Mouse (Mus musculus) megakaryocyte-erythroid progenitor cell, adult 5-6 weeks (primary cell): ENCODE results near the gene Gm21992. TPM values are rescaled to one million over a fixed set of nuclear protein-coding genes. Genes with fewer than 3 reads are reported as not detected.
A peak's percentile ranks its signal among the peaks of the same experiment; 100 is the strongest.

ENCODE experiments used
- ATAC-seq: replicated peaks from 2 replicates; pipeline ENCODE4 v1.8.0; 2016; ENCODE audit warnings: mild to moderate bottlenecking, inconsistent platforms; ENCODE audit not compliant: severe bottlenecking, poor library complexity, low FRiP score, low TSS enrichment
- total RNA-seq, 2 experiments: library from RNA; stranded (forward) in 1 of 2; stranded (reverse) in 1 of 2; fragments of 200-1000, 215-1000 nt in 1 of 2; fragments of >200 nt in 1 of 2; fragmentation: Nextera tagmentation in 1 of 2; gene quantifications; 2 replicates each; pipeline ENCODE4 v1.2.3; 2014 to 2017

Gm21992 gene
- total RNA-seq, 2 experiments from 2014 or later = 15.8 to 59.5 TPM

GRCm38 (mm10) chr19:4756921-4757320, 54.5 kb downstream of the Gm21992 start:
- ATAC-seq = no peak

- ATAC-seq = peak; percentile 90
These were observed 55.1 kb downstream of the Gm21992 start, which contains the start of gene Rbm4b for GRCm38 (mm10) chr19:4756193-4756911. Rbm4b (plus strand) TSS chr19:4756497.

DNA sequence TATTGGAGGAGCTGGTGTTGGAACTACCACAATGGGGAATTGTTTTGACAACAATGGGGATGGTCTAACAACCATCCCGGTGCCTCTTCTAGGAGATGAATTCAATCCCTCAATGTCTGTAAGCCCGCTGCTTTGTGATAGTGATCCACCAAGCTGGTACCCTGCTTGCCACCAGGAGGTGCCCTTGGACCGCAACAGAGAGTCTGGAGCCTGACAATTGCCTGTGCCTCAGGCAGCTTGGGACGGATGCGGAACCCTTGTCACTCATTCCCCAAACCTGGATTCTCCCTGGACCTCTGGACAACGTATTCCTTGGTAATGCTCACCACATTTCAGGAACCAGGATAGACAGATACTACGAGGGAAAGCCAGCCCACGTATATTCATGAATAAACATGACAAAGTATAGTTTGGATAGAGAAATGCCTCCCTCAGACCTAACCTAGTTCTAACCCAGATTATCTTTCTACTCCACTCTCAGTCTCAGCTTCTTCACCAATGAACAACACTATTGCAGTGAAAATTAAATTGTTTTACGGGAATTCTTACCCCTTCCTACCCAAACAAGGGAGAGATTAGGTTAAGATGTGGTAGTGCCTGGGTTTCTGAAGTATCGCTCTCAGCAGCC, 55.7 kb downstream of the Gm21992 start:
- ATAC-seq = peak; percentile 89

DNA sequence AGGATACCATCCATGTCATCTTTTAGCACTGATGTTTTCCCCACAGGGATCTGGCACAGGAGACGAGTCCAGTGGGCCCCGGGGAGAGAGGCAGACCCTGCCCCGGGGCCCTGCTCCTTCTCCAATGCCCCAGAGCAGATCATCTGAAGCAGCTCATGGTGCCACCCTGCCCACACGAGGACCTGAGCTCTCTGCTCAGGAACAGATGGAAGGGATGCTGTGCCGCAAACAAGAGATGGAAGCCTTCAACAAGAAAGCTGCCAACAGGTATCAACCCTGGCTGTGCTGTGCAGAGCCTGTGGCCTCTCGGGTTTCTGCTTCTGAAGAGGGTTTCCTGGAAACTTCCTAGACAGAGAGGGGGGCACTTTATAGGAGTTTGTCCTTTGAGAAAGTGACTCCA, 61.4 kb downstream of the Gm21992 start:
- no peak for ATAC-seq

GRCm38 (mm10) chr19:4748493-4748892, 62.9 kb downstream of the Gm21992 start:
- no peak for ATAC-seq

DNA sequence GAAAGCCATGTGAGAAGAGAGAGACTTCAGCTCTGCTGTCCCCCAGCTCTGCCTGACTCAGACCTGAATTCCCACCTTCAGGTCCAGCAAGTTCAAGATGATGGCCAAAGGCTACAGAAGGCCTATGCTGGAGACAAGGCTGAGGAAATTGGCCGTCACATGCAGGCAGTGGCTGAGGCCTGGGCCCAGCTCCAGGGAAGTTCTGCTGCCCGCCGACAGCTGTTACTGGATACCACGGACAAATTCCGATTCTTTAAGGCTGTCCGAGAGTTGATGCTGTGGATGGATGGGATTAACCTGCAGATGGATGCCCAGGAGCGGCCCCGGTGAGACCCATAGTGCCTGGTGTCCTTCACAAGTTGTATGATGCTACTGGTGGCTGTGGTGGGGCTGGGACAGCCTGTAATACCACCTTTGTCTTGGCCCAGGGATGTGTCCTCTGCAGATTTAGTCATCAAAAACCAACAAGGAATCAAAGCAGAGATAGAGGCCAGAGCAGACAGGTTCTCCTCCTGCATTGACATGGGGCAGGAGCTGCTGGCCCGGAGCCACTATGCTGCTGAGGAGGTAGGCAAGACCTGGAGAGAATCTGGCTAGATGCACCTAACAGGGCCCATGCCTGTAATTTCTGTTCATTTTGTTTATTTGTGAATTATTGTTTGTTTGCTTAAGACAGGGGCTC, 63.6 kb downstream of the Gm21992 start:
- ATAC-seq = no peak

GRCm38 (mm10) chr19:4746611-4747010, 64.8 kb downstream of the Gm21992 start:
- no peak for ATAC-seq

- no peak for ATAC-seq
These were observed 65.7 kb downstream of the Gm21992 start for GRCm38 (mm10) chr19:4745681-4746080.

DNA sequence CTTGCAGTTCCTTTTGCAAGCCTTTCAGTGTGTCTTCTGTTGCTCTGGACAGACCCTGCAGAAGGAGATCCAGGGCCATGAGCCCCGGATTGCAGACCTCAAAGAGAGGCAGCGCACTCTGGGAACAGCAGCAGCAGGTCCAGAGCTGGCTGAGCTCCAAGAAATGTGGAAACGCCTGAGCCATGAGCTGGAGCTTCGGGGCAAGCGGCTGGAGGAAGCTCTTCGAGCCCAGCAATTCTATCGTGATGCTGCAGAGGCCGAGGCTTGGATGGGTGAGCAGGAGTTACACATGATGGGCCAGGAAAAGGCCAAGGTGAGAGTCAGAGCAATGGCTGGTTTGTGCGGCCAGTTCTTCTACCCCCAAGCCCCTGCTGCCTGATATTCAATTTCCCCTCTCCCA, 66.4 kb downstream of the Gm21992 start:
- no peak for ATAC-seq

DNA sequence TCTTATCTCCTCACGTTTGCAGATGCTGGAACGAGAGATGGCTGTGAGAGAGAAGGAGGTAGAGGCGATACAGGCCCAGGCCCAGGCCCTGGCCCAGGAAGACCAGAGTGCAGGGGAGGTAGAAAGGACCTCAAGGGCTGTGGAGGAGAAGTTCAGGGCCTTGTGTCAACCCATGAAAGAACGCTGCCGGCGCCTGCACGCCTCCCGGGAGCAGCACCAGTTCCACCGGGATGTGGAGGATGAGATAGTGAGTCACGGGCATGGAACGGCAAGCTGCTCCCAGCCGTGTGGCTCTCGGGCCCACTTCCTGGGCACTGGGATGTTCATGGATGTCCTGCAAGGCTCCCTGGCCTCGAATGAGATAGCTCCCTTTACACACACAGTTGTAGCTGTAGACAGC, 67.4 kb downstream of the Gm21992 start:
- ATAC-seq = no peak

- no peak for ATAC-seq
These were observed 67.9 kb downstream of the Gm21992 start for GRCm38 (mm10) chr19:4743524-4743923.

GRCm38 (mm10) chr19:4742229-4742628, 69.2 kb downstream of the Gm21992 start:
- ATAC-seq = no peak

GRCm38 (mm10) chr19:4741482-4741881, 69.9 kb downstream of the Gm21992 start:
- ATAC-seq = no peak

GRCm38 (mm10) chr19:4739762-4740161, 71.7 kb downstream of the Gm21992 start:
- ATAC-seq = no peak

GRCm38 (mm10) chr19:4739053-4739452, 72.4 kb downstream of the Gm21992 start:
- ATAC-seq = no peak

GRCm38 (mm10) chr19:4737866-4738265, 73.5 kb downstream of the Gm21992 start:
- ATAC-seq = no peak

DNA sequence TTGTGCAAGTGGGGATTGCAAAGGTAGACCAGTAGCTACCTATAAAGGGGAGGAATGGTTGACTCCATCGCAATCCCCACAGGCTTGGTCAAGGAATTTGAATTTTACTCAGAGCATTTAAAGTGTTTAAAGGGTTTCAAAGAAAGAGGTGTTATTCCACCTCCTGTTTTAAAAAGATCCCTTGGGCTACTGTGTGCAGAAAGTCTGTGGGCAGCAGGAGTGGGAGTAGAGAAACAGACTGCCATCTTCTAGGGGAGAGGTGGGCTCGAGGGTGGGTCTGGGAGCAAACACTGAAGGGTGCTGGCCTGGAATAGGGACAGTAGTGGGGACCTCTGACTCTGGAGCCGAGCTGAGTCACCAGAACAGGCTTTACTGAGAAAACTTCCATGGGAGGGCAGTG, 78.4 kb downstream of the Gm21992 start:
- ATAC-seq = no peak

DNA sequence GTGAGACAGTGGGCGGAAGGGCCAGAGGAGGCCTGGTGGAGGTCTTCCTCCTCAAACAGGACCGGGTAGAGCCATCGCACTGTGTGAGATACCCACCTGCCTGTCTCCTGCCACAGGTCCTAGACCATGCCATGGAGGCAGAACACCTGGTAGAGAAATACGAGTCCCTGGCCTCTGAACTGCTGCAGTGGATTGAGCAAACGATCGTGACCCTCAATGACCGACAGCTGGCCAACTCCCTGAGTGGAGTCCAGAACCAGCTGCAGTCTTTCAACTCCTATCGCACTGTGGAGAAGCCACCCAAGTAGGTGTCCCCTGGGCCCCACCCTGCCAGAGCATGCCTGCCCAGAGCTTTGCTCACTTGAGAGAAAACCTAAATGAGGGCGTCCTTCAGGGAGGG, 82.2 kb downstream of the Gm21992 start:
- no peak for ATAC-seq

DNA sequence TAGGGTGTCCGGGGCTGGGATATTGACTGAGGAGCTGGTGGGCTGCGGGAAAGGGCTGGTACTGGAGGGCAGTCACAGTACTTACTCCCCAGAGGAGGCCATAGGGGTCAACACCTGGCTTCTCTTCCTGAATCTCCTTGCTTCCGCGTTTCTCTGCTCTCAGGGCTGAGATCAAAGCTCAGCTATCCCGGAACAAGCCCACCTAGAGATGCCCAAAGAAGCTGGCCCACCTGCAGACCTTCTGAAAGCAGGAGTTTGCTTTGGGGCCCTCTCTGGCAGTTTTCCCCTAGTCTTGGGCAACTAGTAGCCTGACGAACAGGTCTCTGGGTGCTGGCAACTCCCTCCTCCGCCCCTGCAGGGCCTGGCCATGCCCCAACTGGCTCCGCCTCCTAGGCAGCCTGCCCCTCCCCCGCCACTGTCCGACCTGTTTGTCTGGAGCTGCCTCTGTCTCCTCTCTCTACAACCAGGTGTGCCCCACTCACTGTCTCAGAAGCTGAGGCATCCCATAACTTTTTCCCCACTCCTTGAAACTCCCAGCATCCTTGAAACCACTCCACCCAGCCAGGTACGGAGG, 90.7 kb downstream of the Gm21992 start:
- no peak for ATAC-seq

DNA sequence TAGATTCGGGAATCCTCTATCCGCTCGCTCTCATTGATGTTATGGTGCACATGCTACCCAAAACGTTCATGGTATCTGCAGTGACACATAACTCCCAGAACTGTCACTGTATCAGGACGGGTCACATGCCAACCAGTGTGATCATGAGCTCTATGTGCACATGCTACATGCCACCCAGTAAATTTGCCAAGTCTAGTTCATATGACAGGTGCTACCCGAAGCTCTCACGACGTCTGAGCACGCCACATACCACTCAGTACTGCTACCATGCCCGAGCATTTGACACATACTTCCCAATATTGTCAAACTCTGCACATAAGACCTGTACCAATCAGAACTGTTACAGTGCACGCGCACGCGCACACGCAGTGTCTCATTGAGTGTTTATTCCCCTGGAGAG, 91.3 kb downstream of the Gm21992 start:
- no peak for ATAC-seq
